Mouse (Mus musculus): Measurements from ENCODE around the gene Rps19.

DNA sequence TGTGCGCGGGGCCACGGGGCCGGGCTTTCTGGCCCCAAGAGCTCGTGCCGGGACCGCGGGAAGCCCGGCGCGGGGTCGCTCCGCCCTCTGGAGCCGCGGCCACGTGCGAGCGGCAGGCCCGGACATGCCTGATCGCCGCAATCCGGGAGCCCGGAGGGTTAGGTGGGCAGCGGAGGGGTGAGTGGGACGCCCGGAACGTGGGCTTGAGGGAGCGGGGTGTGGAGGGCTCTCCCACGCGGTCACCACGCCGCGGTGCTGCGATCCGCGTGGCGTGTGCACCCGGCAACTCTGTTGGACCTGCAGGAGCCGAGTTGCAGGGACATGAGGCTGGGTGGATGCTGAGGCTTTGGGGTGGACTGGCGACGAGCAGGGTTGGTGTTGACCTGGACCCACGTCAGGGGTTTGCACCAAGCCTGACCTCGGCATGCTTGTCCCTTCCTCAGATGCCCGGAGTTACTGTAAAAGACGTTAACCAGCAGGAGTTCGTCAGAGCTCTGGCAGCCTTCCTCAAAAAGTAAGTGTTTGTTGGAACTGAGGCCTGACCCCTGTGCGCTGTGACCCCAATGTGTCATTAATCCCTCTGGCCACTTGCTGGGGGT, 621 bp downstream of the Rps19 start:
- TF ChIP-seq HCFC1 (IDR thresholded peaks at IDR 0.05; ENCODE audit: borderline replicate concordance, insufficient read depth, low read length) (no peak), CHD2 (IDR thresholded peaks at IDR 0.05; ENCODE audit: low read depth, low read length) (no peak), ZC3H11A (IDR thresholded peaks at IDR 0.05; ENCODE audit: borderline replicate concordance, low read depth, low read length) (no peak), ZNF384 (IDR thresholded peaks at IDR 0.05; ENCODE audit: low read depth, low read length) (no peak)

All from ES-E14 (cell line).